Mouse (Mus musculus): Measurements from ENCODE around the gene Rpusd1. TPM values are rescaled to one million over a fixed set of nuclear protein-coding genes. Genes with fewer than 3 reads are reported as not detected.
A peak's percentile ranks its signal among the peaks of the same experiment; 100 is the strongest.

The Rpusd1 gene
- polyA plus RNA-seq, 1 experiment = 20.7 TPM

GRCm38 (mm10) chr17:25762591-25762990, 35.1 kb downstream of the Rpusd1 start:
- no peak overlapping the region for H3K4me3 ChIP-seq (ENCODE audit: insufficient read depth, poor library complexity, severe bottlenecking)
- H3K36me3 ChIP-seq (ENCODE audit: control insufficient read depth, insufficient read depth) = no peaks in the 10 kb centered on the region
- H3K79me2 ChIP-seq (ENCODE audit: control insufficient read depth, insufficient read depth) = no peaks in the 10 kb centered on the region
- no peak for TF ChIP-seq CEBPB (IDR thresholded peaks at IDR 0.05; ENCODE audit: low read depth)
- no peak for TF ChIP-seq FOSL1 (IDR thresholded peaks at IDR 0.05; ENCODE audit: insufficient read depth, low read length, poor library complexity, severe bottlenecking)
- no peak for TF ChIP-seq MYOG (IDR thresholded peaks at IDR 0.05; ENCODE audit: control insufficient read depth, extremely low read depth, insufficient read length)
- TF ChIP-seq CTCF (IDR thresholded peaks at IDR 0.05; ENCODE audit: control insufficient read depth, insufficient read depth, insufficient read length) = no peak
- no peak for TF ChIP-seq MAX (IDR thresholded peaks at IDR 0.05)
- no peak for TF ChIP-seq MYOD1 (IDR thresholded peaks at IDR 0.05; ENCODE audit: control insufficient read depth, insufficient read length, low read depth)
- TF ChIP-seq USF1 (IDR thresholded peaks at IDR 0.05; ENCODE audit: low read depth) = no peak
- H3K79me3 ChIP-seq (ENCODE audit: low read depth) = no peaks in the 10 kb centered on the region
- H3ac ChIP-seq (ENCODE audit: control insufficient read depth, insufficient read length, low read depth) = no peak overlapping the region
- H3K27me3 ChIP-seq (ENCODE audit: control insufficient read depth, insufficient read depth, insufficient read length) = peaks cover 4% of the 10 kb centered on the region

DNA sequence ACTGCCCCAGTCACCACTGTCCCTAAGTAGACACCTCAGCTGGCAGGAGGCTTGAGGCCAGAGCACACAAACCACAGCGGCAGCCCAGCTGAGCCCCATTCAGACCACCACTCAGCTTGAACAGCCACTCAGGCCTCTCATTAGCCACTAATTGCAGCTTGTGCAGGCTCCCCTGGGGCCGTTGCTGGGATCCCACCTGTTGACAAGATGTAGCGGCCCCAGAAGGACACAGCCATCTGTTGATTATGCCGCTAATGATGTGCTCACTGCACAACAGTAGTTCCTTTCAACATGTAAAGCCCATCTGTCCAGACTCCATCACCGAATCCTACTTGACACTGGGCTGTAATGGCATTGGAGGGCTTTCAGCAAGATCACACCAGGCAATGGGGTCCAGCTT, 38.4 kb downstream of the Rpusd1 start:
- H3ac ChIP-seq (ENCODE audit: control insufficient read depth, insufficient read length, low read depth) = no peak overlapping the region
- TF ChIP-seq FOSL1 (IDR thresholded peaks at IDR 0.05; ENCODE audit: insufficient read depth, low read length, poor library complexity, severe bottlenecking) (no peak), MYOD1 (IDR thresholded peaks at IDR 0.05; ENCODE audit: control insufficient read depth, insufficient read length, low read depth) (peak; percentile 57)
- no peaks in the 10 kb centered on the region for H3K36me3 ChIP-seq (ENCODE audit: control insufficient read depth, insufficient read depth)
- H3K79me3 ChIP-seq (ENCODE audit: low read depth) = no peaks in the 10 kb centered on the region
- peaks cover 4% of the 10 kb centered on the region for H3K27me3 ChIP-seq (ENCODE audit: control insufficient read depth, insufficient read depth, insufficient read length)
- no peaks in the 10 kb centered on the region for H3K79me2 ChIP-seq (ENCODE audit: control insufficient read depth, insufficient read depth)
- H3K4me3 ChIP-seq (ENCODE audit: insufficient read depth, poor library complexity, severe bottlenecking) = no peak overlapping the region

DNA sequence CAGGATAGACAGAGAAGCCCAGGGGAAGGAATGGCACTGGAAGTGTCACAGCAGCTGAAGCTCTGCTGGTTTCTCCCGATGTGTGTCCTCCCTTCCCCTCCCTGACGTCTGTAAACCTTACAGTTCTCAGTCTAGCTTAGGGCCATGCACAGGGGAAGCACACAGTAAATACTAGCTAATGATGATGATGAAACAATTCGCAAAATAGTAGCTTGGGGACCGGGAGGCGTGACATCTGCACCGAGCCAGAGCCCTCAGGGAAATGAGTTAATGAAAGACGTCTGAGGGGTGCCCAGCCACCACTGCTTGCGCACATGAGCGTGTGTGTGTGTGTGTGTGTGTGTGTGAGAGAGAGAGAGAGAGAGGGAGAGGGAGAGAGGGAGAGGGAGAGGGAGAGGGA, 41.9 kb downstream of the Rpusd1 start:
- peaks cover 1% of the 10 kb centered on the region for H3K79me3 ChIP-seq (ENCODE audit: low read depth)
- H3K27me3 ChIP-seq (ENCODE audit: control insufficient read depth, insufficient read depth, insufficient read length) = peaks cover 4% of the 10 kb centered on the region
- H3ac ChIP-seq (ENCODE audit: control insufficient read depth, insufficient read length, low read depth) = no peak overlapping the region
- H3K79me2 ChIP-seq (ENCODE audit: control insufficient read depth, insufficient read depth) = no peaks in the 10 kb centered on the region
- no peak overlapping the region for H3K4me3 ChIP-seq (ENCODE audit: insufficient read depth, poor library complexity, severe bottlenecking)
- no peaks in the 10 kb centered on the region for H3K36me3 ChIP-seq (ENCODE audit: control insufficient read depth, insufficient read depth)
- no peak for TF ChIP-seq MYOG (IDR thresholded peaks at IDR 0.05; ENCODE audit: control insufficient read depth, extremely low read depth, insufficient read length)
- TF ChIP-seq CTCF (IDR thresholded peaks at IDR 0.05; ENCODE audit: control insufficient read depth, insufficient read depth, insufficient read length) = no peak
- no peak for TF ChIP-seq CEBPB (IDR thresholded peaks at IDR 0.05; ENCODE audit: low read depth)
- no peak for TF ChIP-seq FOSL1 (IDR thresholded peaks at IDR 0.05; ENCODE audit: insufficient read depth, low read length, poor library complexity, severe bottlenecking)
- TF ChIP-seq USF1 (IDR thresholded peaks at IDR 0.05; ENCODE audit: low read depth) = no peak
- TF ChIP-seq MYOD1 (IDR thresholded peaks at IDR 0.05; ENCODE audit: control insufficient read depth, insufficient read length, low read depth) = no peak
- TF ChIP-seq MAX (IDR thresholded peaks at IDR 0.05) = no peak

DNA sequence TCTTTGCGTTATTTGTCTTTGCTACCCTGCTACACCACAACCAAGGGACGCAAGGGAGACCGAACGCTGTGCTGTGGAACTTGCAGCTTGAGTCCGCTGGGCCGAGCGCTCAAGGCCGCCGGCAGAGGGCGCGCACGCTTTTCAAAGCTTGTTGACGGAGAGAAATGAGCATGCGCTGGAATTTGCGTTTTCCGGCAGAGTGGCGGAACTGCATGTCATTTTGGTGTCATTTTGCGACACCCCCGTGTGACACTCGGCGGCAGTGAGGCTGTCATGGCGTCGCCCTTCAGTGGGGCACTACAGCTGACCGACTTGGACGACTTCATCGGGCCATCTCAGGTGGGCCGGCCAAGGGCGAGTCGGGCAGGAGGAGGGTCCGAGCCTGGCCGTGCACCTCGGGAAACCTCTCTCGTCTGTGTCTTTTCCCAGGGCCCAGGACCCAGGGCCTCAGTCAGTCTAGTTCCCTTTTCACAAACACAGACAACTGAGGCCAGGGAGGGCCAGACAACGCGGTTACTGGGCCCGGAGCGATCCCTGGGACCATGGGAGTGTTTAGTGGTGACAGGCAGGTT, 46.2 kb downstream of the Rpusd1 start, which contains the start of gene Narfl:
Gene Narfl (plus strand): TSS at position 228 of the 572 bp plus-strand sequence.
- H3K4me3 ChIP-seq (ENCODE audit: insufficient read depth, poor library complexity, severe bottlenecking) = peak within 1 kb of the TSS; percentile 72
- no peaks in the 10 kb centered on the region for H3K79me2 ChIP-seq (ENCODE audit: control insufficient read depth, insufficient read depth)
- H3K27me3 ChIP-seq (ENCODE audit: control insufficient read depth, insufficient read depth, insufficient read length) = no peaks in the 10 kb centered on the region
- H3K79me3 ChIP-seq (ENCODE audit: low read depth) = peaks cover 1% of the 10 kb centered on the region
- peak within 1 kb of the TSS; percentile 70 for H3ac ChIP-seq (ENCODE audit: control insufficient read depth, insufficient read length, low read depth)
- TF ChIP-seq USF1 (IDR thresholded peaks at IDR 0.05; ENCODE audit: low read depth) (no peak), MAX (IDR thresholded peaks at IDR 0.05) (peak; percentile 48), CTCF (IDR thresholded peaks at IDR 0.05; ENCODE audit: control insufficient read depth, insufficient read depth, insufficient read length) (peak; percentile 95)
- no peaks in the 10 kb centered on the region for H3K36me3 ChIP-seq (ENCODE audit: control insufficient read depth, insufficient read depth)

DNA sequence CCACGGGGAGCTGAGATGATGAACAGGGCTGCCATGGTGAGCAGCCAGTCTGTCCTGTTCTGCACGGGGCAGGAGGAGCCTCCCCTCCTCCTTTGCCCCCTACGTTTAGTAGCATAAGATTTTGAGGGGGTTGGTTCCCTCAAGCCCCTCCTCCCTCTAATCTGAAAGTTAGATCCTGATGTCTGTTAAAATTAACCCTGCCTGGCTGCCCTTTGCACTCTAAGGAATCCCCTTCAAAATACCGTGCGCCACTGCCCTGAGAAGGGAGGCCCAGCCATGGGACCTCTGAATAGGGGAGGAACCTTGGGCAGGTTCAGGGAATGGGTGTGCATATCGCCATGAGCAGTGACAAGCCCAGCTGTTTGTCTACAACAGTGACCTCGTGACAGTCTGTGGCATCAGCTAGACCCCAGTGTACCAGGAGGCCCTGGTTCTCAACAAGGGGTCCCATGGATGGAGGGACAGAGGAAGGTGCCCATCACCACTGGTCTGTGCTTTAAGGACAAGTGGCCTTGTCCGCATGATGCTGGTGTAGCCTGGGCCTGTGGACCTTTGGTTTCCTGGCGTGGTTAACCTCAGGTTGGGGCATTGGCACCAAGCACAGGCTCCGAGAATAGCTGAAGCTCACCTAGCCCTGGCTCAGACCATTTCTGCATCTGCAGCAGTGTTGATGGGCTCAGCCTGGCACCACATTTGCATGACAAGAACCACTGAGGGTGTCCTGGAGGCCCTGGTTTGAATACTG, 48.0 kb downstream of the Rpusd1 start:
- H3K27me3 ChIP-seq (ENCODE audit: control insufficient read depth, insufficient read depth, insufficient read length) = no peaks in the 10 kb centered on the region
- no peaks in the 10 kb centered on the region for H3K79me2 ChIP-seq (ENCODE audit: control insufficient read depth, insufficient read depth)
- H3ac ChIP-seq (ENCODE audit: control insufficient read depth, insufficient read length, low read depth) = peak overlapping the region; percentile 19
- H3K79me3 ChIP-seq (ENCODE audit: low read depth) = peaks cover 1% of the 10 kb centered on the region
- peaks cover 12% of the 10 kb centered on the region for H3K36me3 ChIP-seq (ENCODE audit: control insufficient read depth, insufficient read depth)
- H3K4me3 ChIP-seq (ENCODE audit: insufficient read depth, poor library complexity, severe bottlenecking) = no peak overlapping the region
- TF ChIP-seq FOSL1 (IDR thresholded peaks at IDR 0.05; ENCODE audit: insufficient read depth, low read length, poor library complexity, severe bottlenecking) = no peak
- TF ChIP-seq CEBPB (IDR thresholded peaks at IDR 0.05; ENCODE audit: low read depth) = no peak
- TF ChIP-seq CTCF (IDR thresholded peaks at IDR 0.05; ENCODE audit: control insufficient read depth, insufficient read depth, insufficient read length) = no peak
- TF ChIP-seq USF1 (IDR thresholded peaks at IDR 0.05; ENCODE audit: low read depth) = no peak
- TF ChIP-seq MAX (IDR thresholded peaks at IDR 0.05) = no peak
- TF ChIP-seq MYOD1 (IDR thresholded peaks at IDR 0.05; ENCODE audit: control insufficient read depth, insufficient read length, low read depth) = no peak
- TF ChIP-seq MYOG (IDR thresholded peaks at IDR 0.05; ENCODE audit: control insufficient read depth, extremely low read depth, insufficient read length) = no peak

DNA sequence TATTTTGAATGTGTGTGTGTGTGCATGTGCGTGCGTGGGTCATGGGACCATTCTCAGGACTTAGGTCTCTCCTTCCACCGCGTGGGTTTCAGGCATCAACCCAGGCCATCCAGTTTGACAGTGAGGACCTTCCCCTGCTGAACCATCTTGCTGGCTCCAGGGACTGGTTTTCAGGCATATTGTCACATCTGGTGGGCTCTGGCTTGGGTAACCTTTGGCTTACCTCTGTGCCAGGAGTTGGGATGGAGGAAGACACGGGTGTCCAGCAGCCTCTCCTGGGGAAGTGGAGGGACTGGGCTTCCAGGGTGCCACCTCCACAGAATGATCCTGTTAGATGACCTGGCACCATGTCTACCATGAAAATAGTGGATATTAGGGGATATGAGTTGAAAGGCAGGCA, 50.5 kb downstream of the Rpusd1 start:
- Histone ChIP-seq H3K79me3 (ENCODE audit: low read depth) (peaks cover 1% of the 10 kb centered on the region), H3K36me3 (ENCODE audit: control insufficient read depth, insufficient read depth) (peaks cover 26% of the 10 kb centered on the region), H3K4me3 (ENCODE audit: insufficient read depth, poor library complexity, severe bottlenecking) (no peak overlapping the region), H3K27me3 (ENCODE audit: control insufficient read depth, insufficient read depth, insufficient read length) (no peaks in the 10 kb centered on the region), H3ac (ENCODE audit: control insufficient read depth, insufficient read length, low read depth) (no peak overlapping the region), H3K79me2 (ENCODE audit: control insufficient read depth, insufficient read depth) (no peaks in the 10 kb centered on the region)
- TF ChIP-seq MAX (IDR thresholded peaks at IDR 0.05) (no peak), MYOG (IDR thresholded peaks at IDR 0.05; ENCODE audit: control insufficient read depth, extremely low read depth, insufficient read length) (no peak), FOSL1 (IDR thresholded peaks at IDR 0.05; ENCODE audit: insufficient read depth, low read length, poor library complexity, severe bottlenecking) (no peak), USF1 (IDR thresholded peaks at IDR 0.05; ENCODE audit: low read depth) (no peak), MYOD1 (IDR thresholded peaks at IDR 0.05; ENCODE audit: control insufficient read depth, insufficient read length, low read depth) (no peak), CEBPB (IDR thresholded peaks at IDR 0.05; ENCODE audit: low read depth) (no peak), CTCF (IDR thresholded peaks at IDR 0.05; ENCODE audit: control insufficient read depth, insufficient read depth, insufficient read length) (no peak)

Data from C2C12 (cell line).